Mouse (Mus musculus) kidney, postnatal 36 days (tissue): ENCODE data around the gene Rfxank.

Source experiments
- DNase-seq, 2 experiments: peaks; one replicate each; pipeline ENCODE4 v3.0.0; 2021 to 2022; ENCODE audit warnings: mixed read lengths in 2 of 2

Rfxank gene

DNA sequence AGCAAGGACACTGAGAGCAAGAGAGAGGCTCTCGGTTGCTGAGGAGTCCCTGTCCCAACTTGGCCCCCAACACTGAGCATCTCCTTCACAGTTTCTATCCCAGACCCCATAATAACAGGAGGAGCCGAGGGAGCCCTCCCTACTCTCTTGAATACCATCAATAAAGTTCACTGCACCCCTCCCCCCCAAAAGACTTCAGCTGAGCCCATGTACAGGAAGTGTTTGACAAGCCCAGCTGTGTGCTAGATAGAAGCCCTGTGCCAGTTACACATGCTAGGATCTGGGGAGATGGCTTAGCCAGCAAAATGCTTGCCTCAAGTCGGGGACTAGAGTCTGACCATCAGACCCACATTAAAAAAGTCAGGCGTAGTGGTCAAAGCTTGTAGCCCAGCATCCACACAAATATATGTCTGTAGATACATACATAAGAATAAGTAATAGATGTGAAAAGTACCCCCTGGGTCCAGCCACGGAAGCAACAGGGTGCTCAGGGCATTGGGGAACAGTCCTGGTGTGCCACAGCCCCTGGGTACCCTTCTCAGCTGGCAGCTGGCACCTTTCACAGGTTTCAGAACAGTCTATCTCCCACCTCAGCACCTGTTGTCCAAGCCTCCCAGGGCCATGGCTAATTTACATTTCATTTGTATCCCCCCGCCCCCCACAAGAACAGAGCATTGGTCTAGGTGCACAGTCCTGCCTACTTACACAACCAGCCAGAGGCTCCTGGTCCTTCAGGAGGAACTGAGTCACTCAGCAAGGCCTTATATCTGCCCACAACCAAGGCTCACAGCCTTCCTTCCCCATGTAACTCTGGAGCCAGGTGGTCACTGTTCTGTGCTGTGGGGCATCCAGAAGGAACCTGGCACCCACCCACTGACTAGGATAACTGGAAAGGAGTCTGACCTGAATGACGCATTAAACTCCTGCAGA is 9.0 kb upstream of the Rfxank start:
- no peak for DNase-seq

DNA sequence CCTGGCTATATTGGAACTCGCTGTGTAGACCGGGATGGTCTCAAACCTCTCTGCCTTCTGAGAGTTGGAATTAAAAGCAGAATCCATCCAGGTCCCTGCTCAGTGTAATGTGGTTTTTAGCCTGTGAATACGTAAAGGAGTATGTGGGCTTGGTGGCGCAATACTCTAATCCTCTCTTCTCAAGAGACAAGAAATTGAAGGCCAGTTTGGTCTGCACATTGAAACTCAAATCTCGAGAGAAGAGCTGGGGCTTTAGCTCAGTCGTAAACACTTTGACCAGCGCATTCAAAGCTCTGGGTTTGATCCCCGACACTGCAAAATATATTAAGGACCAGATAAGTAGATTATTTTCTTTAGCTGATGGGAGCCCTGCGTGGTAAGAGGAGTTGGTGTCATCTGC is 1.0 kb upstream of the Rfxank start:
- DNase-seq, result no peak

DNA sequence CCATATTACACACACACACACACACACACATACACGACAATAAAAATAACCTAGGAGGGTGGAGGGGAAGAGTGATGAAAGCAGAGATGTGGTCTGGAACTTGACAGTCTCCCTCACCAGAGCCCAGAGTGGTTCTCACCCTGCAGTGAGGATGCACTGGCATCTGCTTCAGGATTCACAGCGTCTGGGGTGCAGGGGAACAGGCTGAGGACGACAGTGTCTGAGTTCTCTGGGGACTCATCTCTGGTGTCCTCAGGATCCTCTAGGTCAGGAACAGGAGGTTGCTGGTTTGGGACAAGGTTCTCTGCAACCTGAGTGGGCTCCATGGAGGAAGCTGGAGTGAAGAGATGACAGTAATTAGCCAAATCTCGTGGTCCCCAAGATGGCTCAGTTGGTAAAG is 1.1 kb downstream of the Rfxank start:
- DNase-seq, result no peak

DNA sequence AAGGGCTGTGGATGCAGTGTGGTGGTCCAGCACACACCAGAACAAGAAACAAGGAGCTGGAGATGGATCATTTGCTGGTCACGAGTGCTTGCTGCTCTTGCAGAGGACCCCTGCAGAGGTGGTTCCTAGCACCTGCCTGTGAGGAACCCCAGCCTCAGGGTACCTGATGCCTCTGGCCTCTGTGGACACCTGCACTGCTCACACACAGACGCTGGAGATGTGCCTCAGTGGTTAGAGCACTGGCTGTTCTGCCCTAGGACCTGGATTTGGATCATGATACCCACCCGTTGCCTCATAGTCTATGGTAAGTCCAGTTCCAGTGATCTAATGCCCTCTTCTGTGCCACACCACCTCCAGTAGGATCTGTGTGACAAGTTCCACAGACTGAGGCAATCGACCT is 2.4 kb downstream of the Rfxank start:
- DNase-seq, result no peak

DNA sequence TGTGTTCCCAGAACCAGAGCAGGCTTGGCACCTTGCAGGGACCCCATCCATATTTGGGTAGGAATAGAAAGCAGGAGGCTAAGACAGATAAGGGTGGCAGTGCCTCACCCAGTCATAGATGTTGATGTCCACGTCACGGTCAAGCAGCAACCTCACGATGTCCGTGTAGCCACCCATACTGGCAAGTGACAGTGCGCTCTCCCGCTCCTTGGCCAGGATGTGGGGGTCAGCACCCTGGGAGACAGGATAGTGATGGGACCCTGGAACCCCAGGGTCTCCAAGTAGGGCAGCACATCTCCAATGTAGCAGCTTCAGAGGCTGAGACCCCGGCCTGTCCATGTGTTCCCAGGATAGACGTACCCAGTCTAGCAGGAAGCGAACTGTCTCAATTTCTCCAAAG is 4.0 kb downstream of the Rfxank start:
- no peak for DNase-seq

DNA sequence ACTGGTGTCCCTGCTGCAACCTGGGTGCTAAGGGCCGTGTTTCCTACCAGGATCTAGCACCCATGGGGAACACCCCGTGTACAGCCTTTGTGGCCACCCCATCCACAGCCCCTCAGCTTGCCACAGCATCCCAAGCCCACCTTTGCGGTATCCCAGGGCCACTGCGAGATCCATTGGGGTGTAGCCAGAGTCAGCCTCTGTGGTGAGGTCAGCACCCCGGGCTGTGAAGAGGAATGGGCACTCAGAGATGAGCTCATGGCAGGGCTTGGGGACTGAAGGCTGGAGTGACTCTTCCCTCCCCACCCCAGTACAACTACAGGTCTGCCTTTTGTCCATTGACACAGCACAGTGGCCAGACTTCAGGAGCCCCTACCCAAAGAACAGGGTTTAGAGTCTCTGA is 4.9 kb downstream of the Rfxank start:
- DNase-seq, result no peak

DNA sequence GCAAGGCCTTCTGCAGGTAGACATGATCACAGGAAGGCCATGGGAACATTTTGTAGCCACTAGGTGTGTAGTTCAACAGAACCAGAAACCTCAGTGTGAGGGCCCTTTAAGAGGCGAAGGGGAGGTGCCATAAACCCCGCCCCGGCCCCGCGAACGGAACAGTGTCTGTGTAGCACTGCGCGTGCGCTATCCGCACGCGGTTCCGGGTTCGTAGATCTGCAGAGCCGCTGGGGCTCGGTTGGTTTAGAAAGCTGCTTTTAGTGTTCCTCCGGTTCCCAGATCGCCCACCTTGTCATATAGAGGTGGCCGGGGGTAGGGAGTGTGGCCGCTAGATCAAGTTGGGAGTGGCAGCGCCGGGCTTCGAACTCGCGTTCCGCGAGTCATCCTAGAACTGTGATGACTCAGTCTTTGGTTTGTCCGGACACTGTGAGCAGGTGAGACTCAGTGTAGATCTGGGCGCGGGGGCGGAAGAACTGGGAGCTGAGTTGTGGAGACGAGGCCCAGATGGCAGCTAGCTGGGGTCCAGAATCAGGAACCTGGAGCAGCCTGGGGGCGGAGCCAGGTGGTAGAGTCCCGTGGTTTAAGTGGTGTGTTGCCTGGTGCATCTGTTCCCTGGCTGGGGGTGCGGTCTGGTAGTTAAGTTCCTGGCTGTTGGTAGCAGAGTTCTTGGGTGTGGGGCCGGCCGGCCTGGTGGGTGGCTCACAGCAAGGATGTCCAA is 7.6 kb downstream of the Rfxank start, which contains the start of gene Nr2c2ap:
Gene Nr2c2ap, plus strand, starts transcription at position 168 of the 718 bp plus-strand sequence.
- peak; percentile 89 to 95 for DNase-seq

DNA sequence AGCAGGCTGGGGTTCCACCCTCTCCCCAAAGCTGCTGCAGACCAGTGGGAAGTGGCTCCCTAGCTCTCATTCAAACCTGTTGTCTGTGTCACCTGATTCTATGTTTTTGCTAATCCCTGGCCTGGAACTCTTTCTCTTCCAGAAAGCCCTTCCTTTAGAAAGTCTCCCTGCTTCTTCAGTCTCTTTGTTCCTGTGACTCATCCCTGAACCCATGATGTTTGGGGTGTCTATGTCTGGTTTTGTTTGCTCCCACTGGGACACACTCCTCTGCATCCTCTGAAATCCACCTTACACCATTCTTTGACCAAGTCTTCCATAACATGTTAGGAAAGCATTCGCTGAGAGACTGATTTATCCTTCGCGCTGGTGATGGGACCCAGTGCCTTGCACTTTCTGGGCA is 8.9 kb downstream of the Rfxank start:
- DNase-seq, result no peak

DNA sequence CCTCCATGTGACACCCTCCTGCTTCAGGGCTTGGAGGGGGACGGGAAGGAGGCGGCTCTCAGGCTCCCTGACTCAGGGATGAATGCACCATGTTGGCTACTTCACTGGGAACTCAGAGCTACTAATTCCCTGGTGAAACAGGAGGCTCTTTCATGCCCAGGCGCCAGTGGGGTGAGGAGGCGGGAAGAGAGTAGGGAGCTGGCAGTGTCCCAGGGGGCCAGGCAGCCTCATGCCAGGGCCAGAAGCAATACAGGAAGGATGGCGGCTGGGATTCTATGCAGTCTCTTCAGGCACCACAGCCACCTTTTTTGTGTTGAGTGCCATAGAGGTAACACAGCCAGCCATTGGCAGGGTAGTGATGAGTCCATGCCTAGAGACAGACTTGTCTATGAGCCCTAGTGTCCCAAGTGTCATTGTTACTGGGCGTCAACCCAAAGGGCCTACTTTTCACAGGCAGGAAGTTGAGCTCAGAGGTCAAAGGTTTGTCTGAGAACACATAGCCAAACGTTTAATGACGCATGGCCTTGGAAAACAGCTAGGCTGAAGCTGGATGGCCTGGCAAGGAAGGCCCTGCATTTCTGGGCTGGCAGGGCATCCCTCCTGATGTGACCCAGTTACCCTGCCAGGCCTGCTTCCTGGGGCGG is 9.5 kb downstream of the Rfxank start:
- peak; percentile 46 to 57 for DNase-seq

DNA sequence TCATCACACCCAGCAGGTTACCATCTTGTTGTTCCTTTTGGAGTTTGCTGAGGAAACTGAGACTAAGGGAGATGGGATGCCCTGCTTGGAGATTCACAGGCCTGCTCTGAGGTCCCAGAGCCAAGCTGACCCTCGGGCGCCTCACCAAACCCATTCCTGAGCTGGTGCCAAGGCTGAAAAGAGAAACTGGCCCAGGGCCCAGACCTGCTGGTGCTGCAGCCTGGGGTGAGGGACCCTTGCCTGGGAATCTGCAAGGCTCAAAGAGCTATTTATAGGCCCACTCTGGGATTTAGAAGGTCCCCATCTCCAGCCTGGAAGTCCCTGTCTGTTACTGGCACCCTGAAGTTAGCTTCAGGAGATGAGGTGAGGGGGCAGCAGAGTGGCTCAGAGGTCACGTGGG is 10.5 kb downstream of the Rfxank start:
- peak; percentile 37 to 64 for DNase-seq

DNA sequence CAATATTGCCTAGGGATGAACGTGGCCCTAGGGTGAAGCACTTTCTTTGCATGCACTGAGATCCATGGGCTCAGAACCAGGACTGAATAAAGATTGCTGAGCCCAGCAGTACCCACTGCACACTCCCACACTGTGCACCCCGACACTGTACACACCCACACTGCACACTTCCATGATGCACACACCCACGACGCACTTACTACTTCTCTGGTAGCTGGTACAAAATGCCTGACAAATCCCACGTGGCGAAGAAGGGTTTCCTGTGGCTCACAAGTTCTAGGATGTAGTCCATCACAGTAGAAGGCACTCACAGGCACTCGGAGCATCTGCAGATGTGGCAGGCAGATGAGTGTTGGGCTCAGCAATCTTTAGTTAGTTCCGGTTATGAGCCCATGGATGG is 14.0 kb downstream of the Rfxank start:
- DNase-seq, result no peak

DNA sequence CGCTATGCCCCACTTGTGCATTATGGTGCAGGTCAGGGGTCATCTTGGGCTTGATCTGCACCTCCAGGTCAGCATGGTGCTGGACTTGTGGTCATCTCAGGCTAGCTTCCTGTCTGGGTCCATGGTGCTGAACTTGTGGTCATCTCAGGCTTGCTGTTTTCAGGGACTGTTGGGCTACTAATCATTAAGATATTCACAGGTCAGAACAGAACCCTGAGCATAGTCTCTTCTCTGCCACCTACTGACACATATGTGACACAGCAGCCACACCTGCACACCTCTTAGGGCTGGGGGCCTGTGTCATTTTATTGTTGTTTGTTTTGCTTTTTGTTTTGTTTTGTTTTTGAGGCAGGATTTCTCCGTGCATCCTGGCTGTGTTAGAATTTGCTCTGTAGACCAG is 16.1 kb downstream of the Rfxank start:
- peak in 1 of 2 experiments; percentile 46 for DNase-seq

DNA sequence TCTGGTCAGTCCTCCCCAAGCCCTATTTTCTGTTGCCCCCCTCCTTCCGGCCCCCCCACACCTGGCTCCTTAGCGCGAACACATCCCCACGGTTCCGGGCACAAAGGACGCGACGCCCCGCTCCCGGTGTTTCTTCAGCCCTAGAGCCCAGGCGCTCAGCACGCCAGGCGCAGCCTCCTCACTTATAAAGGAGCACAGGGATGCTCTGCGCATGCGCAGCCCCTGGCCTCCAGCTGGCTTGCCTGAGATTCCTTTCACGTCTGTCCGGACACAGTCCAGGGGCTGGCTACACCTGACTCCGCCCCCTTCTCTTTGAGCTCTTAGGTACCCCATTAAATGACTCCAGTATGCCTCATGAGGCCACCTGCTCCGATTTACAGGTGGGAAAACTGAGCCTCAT is 18.3 kb downstream of the Rfxank start, which contains the start of gene Ncan:
Gene Ncan, minus strand, starts transcription at position 207 of the 400 bp plus-strand sequence.
- peak; percentile 66 to 83 for DNase-seq

DNA sequence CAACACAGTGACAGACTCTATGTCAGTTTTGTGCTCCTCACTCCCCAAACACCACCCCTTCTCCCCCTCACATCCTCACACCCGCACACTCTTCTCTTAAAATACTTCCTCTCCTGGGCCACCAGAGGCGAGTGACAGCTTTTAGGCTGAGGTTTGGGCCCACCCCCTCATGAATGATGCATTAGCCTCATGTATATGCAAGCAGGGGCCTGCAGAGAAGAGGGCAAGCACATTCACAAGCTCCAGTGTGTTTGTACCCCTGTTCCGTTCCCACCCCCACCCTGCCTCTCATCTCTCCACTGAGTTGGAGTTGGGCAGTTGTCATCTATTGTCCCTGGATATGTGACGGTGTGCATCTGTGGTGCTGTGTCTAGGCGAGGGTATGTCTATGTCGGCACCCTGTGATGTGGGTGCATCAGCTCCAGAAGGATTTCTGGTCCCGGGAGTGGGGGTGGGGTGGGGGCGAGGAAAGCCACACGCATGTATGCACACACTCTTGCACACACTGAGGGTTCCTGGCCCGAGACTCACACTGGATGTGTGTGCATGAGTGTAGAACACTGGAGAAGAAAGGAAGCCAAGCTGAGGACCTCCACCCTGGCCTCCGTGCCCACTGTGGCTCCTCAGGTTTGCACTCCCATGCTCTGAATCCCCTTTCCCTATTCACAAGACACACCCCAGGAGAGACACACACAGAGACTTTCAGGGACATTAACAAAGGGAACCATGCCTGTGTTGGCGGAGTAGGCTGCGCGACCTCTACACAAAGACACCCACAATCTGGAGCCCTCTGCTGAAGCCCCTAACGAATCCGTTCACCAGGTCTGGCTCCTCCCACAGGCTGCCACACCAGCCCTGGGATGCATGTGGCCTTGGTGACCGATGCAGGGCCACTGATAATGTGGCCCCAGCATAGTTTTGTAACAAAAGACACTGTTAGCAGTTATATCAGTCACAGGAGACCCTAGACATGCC is 19.9 kb downstream of the Rfxank start:
- no peak for DNase-seq

DNA sequence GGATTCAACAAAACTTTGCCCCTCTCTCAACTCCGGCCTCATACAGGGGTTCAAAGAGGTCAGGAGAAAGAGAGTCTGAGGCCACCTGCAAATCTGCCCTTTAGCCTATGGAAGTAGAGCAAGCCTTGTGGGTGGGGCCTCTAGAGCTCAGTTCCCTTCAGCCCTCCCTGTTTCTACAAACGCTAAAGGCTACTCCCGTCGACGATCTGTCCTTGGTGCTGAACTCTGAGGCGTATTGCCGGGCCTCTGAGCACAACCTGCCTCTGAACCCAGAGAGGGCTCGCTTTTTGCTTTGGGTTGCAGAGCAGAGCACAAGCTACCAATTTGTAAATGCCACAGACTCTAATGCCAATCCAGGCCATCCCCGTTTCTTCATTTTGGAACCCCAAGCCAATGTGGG is 21.3 kb downstream of the Rfxank start:
- peak; percentile 19 to 68 for DNase-seq

DNA sequence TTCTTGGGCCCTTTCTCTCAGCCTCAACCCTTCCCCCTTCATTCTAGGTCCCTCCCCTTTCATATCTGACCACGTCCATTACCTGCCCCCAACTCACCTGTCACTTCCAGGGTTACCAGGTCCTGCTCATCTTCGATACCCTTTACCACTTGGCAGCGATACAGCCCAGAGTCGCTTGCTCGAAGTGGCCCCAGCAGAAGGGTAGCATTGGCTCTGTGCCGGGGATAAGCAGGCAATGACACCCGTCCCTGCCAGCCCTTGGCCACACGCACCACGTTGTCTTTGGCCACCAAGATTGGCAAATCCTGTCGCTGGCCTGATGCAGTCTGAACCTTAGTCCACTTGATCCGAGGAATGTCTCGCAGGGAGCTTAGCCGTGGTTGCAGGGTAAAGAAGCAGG is 24.1 kb downstream of the Rfxank start:
- no peak for DNase-seq

DNA sequence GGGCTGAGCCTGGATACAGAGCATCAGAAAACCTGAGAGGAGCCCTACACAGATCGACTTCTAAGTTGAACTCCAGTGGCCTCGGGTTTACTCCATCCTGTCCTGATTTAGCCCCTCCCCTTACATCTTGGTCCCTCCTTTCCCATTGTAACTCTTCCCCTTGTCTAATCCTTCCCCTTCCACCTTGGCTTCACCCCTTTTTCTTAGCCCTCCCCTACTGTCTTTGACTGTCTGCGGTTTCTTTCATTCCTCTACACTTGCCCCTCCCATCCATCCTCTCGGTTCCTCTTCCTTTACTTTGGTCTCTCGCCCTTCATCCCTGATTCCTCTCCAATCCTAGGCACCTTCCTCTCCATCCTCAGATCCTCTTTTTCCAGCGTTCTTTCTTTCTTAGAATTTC is 24.5 kb downstream of the Rfxank start:
- DNase-seq, result no peak

DNA sequence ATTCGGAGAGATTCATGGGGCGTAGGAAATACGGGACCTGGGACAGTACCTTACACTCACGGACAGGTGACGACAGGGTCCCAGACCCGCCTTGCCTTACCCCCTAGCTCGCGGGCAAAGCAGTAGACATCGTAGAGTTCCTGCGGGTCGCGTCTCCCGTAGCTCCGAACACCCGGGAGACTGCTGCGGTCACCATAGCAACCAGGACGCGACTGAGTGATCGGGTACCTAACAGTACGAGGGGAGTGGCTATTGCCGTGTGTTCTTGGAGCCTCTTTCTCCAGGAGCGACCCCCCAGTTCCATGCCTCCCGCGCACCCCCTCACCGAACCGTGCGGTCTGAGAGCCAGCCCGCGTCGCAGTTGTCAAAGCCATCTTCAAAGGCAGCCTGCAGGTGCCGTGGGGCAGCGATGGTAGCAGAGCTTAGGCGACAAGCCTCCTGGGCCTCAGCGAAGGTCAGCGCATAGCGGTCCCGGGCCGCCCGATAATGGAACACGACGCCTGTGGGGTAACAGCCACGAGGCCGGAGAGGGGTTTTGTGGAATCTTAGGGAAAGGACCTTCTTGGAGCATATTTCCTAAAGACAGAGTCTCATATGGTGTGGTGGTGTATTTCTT is 26.4 kb downstream of the Rfxank start:
- DNase-seq, result no peak

DNA sequence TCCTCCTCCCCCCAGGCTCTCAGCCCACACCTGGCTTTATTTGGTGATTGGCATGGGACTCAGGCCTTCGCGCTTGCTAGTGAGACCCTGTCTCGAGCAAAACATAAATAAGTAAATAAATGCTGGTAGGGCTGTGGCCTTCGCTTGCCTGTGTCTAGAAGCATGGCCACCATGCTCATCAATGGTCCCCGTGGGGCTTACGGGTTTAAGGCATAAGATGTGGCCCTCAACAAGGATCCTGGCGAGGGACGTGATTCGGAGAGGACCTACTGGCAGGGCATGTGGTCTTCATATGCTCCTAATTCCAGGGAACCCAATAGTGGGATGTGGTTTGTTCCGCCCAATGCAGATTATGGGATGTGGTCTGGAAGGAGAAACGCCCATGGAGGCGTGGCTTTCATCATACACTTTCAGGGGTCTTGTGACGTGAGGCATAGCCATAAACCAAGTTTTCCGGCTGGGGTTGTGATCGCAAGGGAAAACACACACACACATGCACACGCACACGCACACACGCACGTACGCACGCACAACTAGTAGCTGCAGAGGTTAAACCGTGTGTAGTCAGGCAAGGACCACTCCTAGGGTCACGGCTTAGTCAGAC is 27.7 kb downstream of the Rfxank start:
- no peak for DNase-seq

DNA sequence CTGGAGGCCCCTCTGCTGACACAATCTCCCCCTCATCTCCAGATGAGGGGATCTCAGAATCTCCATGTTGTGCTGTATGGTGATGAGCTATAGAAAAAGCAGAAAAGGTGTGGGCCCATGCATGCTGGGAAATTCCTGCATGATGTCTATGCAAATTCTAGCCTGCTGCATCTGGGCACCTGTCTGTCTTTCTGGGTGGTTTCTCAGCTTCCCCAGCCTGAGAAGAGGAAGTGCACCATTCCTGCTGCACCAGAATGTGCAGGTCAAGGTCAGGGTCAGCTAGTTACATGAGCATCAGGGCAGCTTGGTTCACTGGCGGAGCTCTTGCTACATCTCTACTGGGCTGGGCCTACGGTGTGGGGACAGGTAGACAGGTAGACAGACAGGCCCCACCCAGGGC is 28.5 kb downstream of the Rfxank start:
- DNase-seq, result no peak

DNA sequence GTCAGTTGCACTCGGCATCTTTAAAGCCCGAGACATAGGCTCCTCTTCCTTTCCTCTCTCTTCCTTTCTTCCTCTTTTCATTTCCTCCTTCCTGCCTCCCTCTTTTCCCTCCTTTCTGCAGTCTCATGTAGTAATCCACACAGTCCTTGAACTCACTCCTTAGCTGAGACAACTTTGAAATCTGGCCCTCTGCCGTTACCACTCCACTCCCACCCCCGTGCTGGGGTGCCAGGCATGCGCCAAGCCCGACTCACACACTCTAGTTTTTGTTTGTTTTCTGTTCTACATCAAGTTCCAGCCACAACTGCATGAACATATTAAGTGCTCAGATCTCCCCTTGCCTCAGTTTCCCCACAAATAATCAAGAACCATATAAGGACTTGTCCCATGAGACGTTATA is 34.0 kb downstream of the Rfxank start:
- no peak for DNase-seq
